Mouse (Mus musculus): Measurements from ENCODE around the gene Alb. TPM values are rescaled to one million over a fixed set of nuclear protein-coding genes. Genes with fewer than 3 reads are reported as not detected.

The Alb gene
- total and polyA plus RNA-seq, 3 experiments: not detected

GRCm38 (mm10) chr5:90485597-90485996 is 24.9 kb downstream of the Alb start:
- no peaks in the 10 kb centered on the region for H3K9me3 ChIP-seq (replicated peaks; ENCODE audit: insufficient read depth, low read length)
- H3K27me3 ChIP-seq (ENCODE audit: control insufficient read depth in 1 of 2, insufficient read depth in 2 of 2, low read length in 2 of 2): no peaks in the 10 kb centered on the region; a peak in 1 of 4 replicates
- no peak overlapping the region for H3K9ac ChIP-seq (ENCODE audit: control insufficient read depth, low read depth, low read length, poor library complexity, severe bottlenecking)
- TF ChIP-seq POLR2AphosphoS5 (IDR thresholded peaks at IDR 0.05; ENCODE audit: borderline replicate concordance, low read depth, low read length) (no peak), NELFE (IDR thresholded peaks at IDR 0.05; ENCODE audit: low read depth, low read length) (no peak), EP300 (IDR thresholded peaks at IDR 0.05; ENCODE audit: low read depth in 1 of 2, low read length in 2 of 2) (no peak), POLR2AphosphoS2 (IDR thresholded peaks at IDR 0.05; ENCODE audit: low read length) (no peak), SMC3 (IDR thresholded peaks at IDR 0.05; ENCODE audit: low read depth, low read length) (no peak), MAX (IDR thresholded peaks at IDR 0.05; ENCODE audit: low read length) (no peak), E2F4 (IDR thresholded peaks at IDR 0.05; ENCODE audit: borderline replicate concordance, low read depth, low read length) (no peak), GABPA (IDR thresholded peaks at IDR 0.05; ENCODE audit: low read depth, low read length) (no peak), ZC3H11A (IDR thresholded peaks at IDR 0.05; ENCODE audit: low read depth, low read length) (no peak), CHD1 (IDR thresholded peaks at IDR 0.05; ENCODE audit: low read depth, low read length) (no peak), KAT2A (conservative IDR thresholded peaks at IDR 0.05; ENCODE audit: low read depth, low read length) (no peak), NRF1 (IDR thresholded peaks at IDR 0.05; ENCODE audit: insufficient read depth, low read depth, low read length, poor library complexity, severe bottlenecking) (no peak), RAD21 (IDR thresholded peaks at IDR 0.05; ENCODE audit: low read depth, low read length) (no peak), GATA1 (IDR thresholded peaks at IDR 0.05; ENCODE audit: low read depth, low read length) (no peak), TBP (IDR thresholded peaks at IDR 0.05; ENCODE audit: low read depth, low read length) (no peak), UBTF (IDR thresholded peaks at IDR 0.05; ENCODE audit: borderline replicate concordance, insufficient read depth, low read depth, low read length) (no peak), RCOR1 (IDR thresholded peaks at IDR 0.05; ENCODE audit: low read depth, low read length) (no peak)
- H3K79me2 ChIP-seq (ENCODE audit: control insufficient read depth, insufficient read depth, low read length, poor library complexity): no peaks in the 10 kb centered on the region
- DNase-seq (ENCODE audit: low read depth, low spot score): no peak
- no peak overlapping the region for H3K4me3 ChIP-seq (ENCODE audit: control insufficient read depth in 1 of 2, insufficient read depth in 1 of 2, low read depth in 2 of 2, low read length in 2 of 2)
- no peaks in the 10 kb centered on the region for H3K4me1 ChIP-seq (ENCODE audit: control insufficient read depth in 1 of 2, insufficient read depth in 2 of 2, low read length in 2 of 2)
- H3K36me3 ChIP-seq (ENCODE audit: control insufficient read depth in 1 of 2, insufficient read depth in 2 of 2, low read length in 2 of 2): no peaks in the 10 kb centered on the region
- H3K27ac ChIP-seq (ENCODE audit: control insufficient read depth, low read depth, low read length): no peak overlapping the region

GRCm38 (mm10) chr5:90488323-90488722 is 27.6 kb downstream of the Alb start:
- no peaks in the 10 kb centered on the region for H3K79me2 ChIP-seq (ENCODE audit: control insufficient read depth, insufficient read depth, low read length, poor library complexity)
- no peak overlapping the region for H3K27ac ChIP-seq (ENCODE audit: control insufficient read depth, low read depth, low read length)
- H3K4me1 ChIP-seq (ENCODE audit: control insufficient read depth in 1 of 2, insufficient read depth in 2 of 2, low read length in 2 of 2): no peaks in the 10 kb centered on the region
- H3K9me3 ChIP-seq (replicated peaks; ENCODE audit: insufficient read depth, low read length): no peaks in the 10 kb centered on the region
- TF ChIP-seq MXI1 (IDR thresholded peaks at IDR 0.05; ENCODE audit: low read depth, low read length) (no peak), HCFC1 (IDR thresholded peaks at IDR 0.05; ENCODE audit: low read depth, low read length) (no peak), TAL1 (IDR thresholded peaks at IDR 0.05; ENCODE audit: low read length) (no peak)
- no peak for DNase-seq (ENCODE audit: low read depth, low spot score)
- no peak overlapping the region for H3K4me3 ChIP-seq (ENCODE audit: control insufficient read depth in 1 of 2, insufficient read depth in 1 of 2, low read depth in 2 of 2, low read length in 2 of 2)
- no peak overlapping the region for H3K9ac ChIP-seq (ENCODE audit: control insufficient read depth, low read depth, low read length, poor library complexity, severe bottlenecking)
- H3K36me3 ChIP-seq (ENCODE audit: control insufficient read depth in 1 of 2, insufficient read depth in 2 of 2, low read length in 2 of 2): no peaks in the 10 kb centered on the region
- no peaks in the 10 kb centered on the region; a peak in 1 of 4 replicates for H3K27me3 ChIP-seq (ENCODE audit: control insufficient read depth in 1 of 2, insufficient read depth in 2 of 2, low read length in 2 of 2)

All from MEL (cell line).